Mouse (Mus musculus) urinary bladder, adult 2 months (tissue): ENCODE data around the gene Arhgap42. TPM values are rescaled to one million over a fixed set of nuclear protein-coding genes. Genes with fewer than 3 reads are reported as not detected.

Experiments used
- DNase-seq: peaks from one replicate; pipeline ENCODE4 v3.0.0; 2022; ENCODE audit warnings: low spot score
- polyA plus RNA-seq: library from polyadenylated mRNA; depleted of rRNA; stranded (reverse); fragments of >200 nt; gene quantifications from 2 replicates; pipeline ENCODE4 v1.2.3, GENCODE M21; 2012

The Arhgap42 gene
- polyA plus RNA-seq, 1 experiment: 15.4 TPM

- no peak for DNase-seq
Observed at GRCm38 (mm10) chr9:9210464-9210863, 28.4 kb downstream of the Arhgap42 start.

GRCm38 (mm10) chr9:9208205-9208604 is 30.7 kb downstream of the Arhgap42 start:
- DNase-seq: no peak

GRCm38 (mm10) chr9:9207251-9207650 is 31.6 kb downstream of the Arhgap42 start:
- no peak for DNase-seq

- no peak for DNase-seq
Observed at GRCm38 (mm10) chr9:9200827-9201388, 38.0 kb downstream of the Arhgap42 start.

- no peak for DNase-seq
Observed at GRCm38 (mm10) chr9:9199170-9199841, 39.6 kb downstream of the Arhgap42 start.

GRCm38 (mm10) chr9:9198645-9199044 is 40.3 kb downstream of the Arhgap42 start:
- no peak for DNase-seq

GRCm38 (mm10) chr9:9196046-9196445 is 42.9 kb downstream of the Arhgap42 start:
- no peak for DNase-seq

- no peak for DNase-seq
Observed at GRCm38 (mm10) chr9:9194496-9194895, 44.4 kb downstream of the Arhgap42 start.

- DNase-seq: no peak
Observed at GRCm38 (mm10) chr9:9192716-9193115, 46.2 kb downstream of the Arhgap42 start.

GRCm38 (mm10) chr9:9190835-9191234 is 48.1 kb downstream of the Arhgap42 start:
- no peak for DNase-seq

- no peak for DNase-seq
Observed at GRCm38 (mm10) chr9:9188167-9188566, 50.7 kb downstream of the Arhgap42 start.

GRCm38 (mm10) chr9:9177745-9178144 is 61.2 kb downstream of the Arhgap42 start:
- no peak for DNase-seq

- no peak for DNase-seq
Observed at GRCm38 (mm10) chr9:9174924-9175323, 64.0 kb downstream of the Arhgap42 start.

- no peak for DNase-seq
Observed at GRCm38 (mm10) chr9:9174206-9174605, 64.7 kb downstream of the Arhgap42 start.

GRCm38 (mm10) chr9:9173091-9173490 is 65.8 kb downstream of the Arhgap42 start:
- DNase-seq: no peak

- no peak for DNase-seq
Observed at GRCm38 (mm10) chr9:9171146-9171816, 67.6 kb downstream of the Arhgap42 start.

GRCm38 (mm10) chr9:9165641-9166063 is 73.2 kb downstream of the Arhgap42 start:
- DNase-seq: no peak

GRCm38 (mm10) chr9:9160736-9161135 is 78.2 kb downstream of the Arhgap42 start:
- DNase-seq: no peak

- DNase-seq: no peak
Observed at GRCm38 (mm10) chr9:9158241-9158640, 80.7 kb downstream of the Arhgap42 start.

- DNase-seq: no peak
Observed at GRCm38 (mm10) chr9:9157425-9157824, 81.5 kb downstream of the Arhgap42 start.

GRCm38 (mm10) chr9:9154636-9155035 is 84.3 kb downstream of the Arhgap42 start:
- DNase-seq: no peak

GRCm38 (mm10) chr9:9144301-9145121 is 94.4 kb downstream of the Arhgap42 start:
- DNase-seq: no peak
